Mouse (Mus musculus) kidney, embryonic 16.5 days (tissue): ENCODE data around the gene Bean1. TPM values are rescaled to one million over a fixed set of nuclear protein-coding genes. Genes with fewer than 3 reads are reported as not detected.

Experiments used
- ATAC-seq: fragments of 200-750 bp; cut with Nextera tagmentation; 2 replicates; pipeline ENCODE4 v1.8.0; 2017; ENCODE audit warnings: moderate TSS enrichment; ENCODE audit not compliant: low FRiP score, low TSS enrichment
- H3K27ac ChIP-seq: fragments of 300-500 bp; sonication (generic); 2 replicates; pipeline ENCODE4 v1.5.1; 2014; ENCODE audit warnings: low read length
- H3K27me3 ChIP-seq: fragments of 300-500 bp; sonication (generic); 2 replicates; pipeline ENCODE4 v1.6.1; 2014; ENCODE audit warnings: low read length, control low read depth, mixed read lengths; ENCODE audit not compliant: insufficient read depth
- H3K36me3 ChIP-seq: fragments of 300-500 bp; sonication (generic); 2 replicates; pipeline ENCODE4 v1.6.1; 2014; ENCODE audit warnings: low read length, control low read depth, mixed read lengths; ENCODE audit not compliant: insufficient read depth
- H3K4me1 ChIP-seq: fragments of 300-500 bp; sonication (generic); 2 replicates; pipeline ENCODE4 v1.6.1; 2014; ENCODE audit warnings: low read length, control low read depth, mixed read lengths; ENCODE audit not compliant: insufficient read depth
- H3K4me2 ChIP-seq: fragments of 300-500 bp; sonication (generic); replicated peaks from 2 replicates; pipeline ENCODE4 v1.6.1; 2014; ENCODE audit warnings: low read depth, low read length
- H3K4me3 ChIP-seq: fragments of 300-500 bp; sonication (generic); 2 replicates; pipeline ENCODE4 v1.5.1; 2014; ENCODE audit warnings: mild to moderate bottlenecking, low read length
- H3K9ac ChIP-seq: fragments of 300-500 bp; sonication (generic); replicated peaks from 2 replicates; pipeline ENCODE4 v1.6.1; 2014; ENCODE audit warnings: low read length
- H3K9me3 ChIP-seq: fragments of 300-500 bp; sonication (generic); 2 replicates; pipeline ENCODE4 v1.6.1; 2016; ENCODE audit warnings: low read length, control low read depth
- WGBS: fragments of 180-500 bp; shearing (Covaris S2); extraction: QIAGEN DNeasy Blood & Tissue Kit; methylation state at CpG from one replicate; pipeline ENCODE4 v1.1.7; 2014; 5-methylcytosine and 5-hydroxymethylcytosine counted together
- polyA plus RNA-seq: library from polyadenylated mRNA; unstranded; fragments of >200 nt; fragmentation: Nextera tagmentation; extraction: Ambion mirVana; gene quantifications from 2 replicates; pipeline ENCODE4 v1.2.1, GENCODE M21; 2015

The Bean1 gene
- polyA plus RNA-seq, 1 experiment from 2014 or later = 2.5 TPM

DNA sequence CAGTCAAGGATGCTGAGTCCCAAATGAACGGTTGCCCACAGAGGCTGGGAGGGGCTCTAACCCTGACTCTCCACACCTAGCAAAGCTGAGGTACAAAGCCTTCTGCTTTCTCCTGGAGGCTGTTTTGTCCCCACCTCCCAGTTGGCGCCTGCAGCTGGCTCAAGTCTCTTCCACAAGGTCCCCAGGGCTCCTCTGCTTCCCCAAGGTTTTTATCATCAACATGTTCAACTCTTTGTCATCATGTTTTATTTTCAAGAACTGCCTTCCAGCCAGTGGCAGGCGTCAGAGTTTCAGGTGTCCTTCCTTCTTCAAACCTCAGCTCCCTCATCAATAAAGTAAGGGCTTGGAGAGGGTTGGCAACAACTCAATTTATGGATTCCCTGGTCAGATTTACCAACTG is 781 bp upstream of the Bean1 start:
- Histone ChIP-seq H3K4me1 (peaks cover 6% of the 10 kb centered on the region; the same call in 1 of the 2 replicates), H3K9ac (no peak overlapping the region), H3K4me3 (no peak overlapping the region), H3K4me2 (no peak overlapping the region), H3K27ac (no peak overlapping the region), H3K9me3 (no peaks in the 10 kb centered on the region), H3K36me3 (no peaks in the 10 kb centered on the region), H3K27me3 (peaks cover 28% of the 10 kb centered on the region)
- ATAC-seq = no peak
- WGBS = 83% methylated on average over 3 of the region's 3 CpGs

DNA sequence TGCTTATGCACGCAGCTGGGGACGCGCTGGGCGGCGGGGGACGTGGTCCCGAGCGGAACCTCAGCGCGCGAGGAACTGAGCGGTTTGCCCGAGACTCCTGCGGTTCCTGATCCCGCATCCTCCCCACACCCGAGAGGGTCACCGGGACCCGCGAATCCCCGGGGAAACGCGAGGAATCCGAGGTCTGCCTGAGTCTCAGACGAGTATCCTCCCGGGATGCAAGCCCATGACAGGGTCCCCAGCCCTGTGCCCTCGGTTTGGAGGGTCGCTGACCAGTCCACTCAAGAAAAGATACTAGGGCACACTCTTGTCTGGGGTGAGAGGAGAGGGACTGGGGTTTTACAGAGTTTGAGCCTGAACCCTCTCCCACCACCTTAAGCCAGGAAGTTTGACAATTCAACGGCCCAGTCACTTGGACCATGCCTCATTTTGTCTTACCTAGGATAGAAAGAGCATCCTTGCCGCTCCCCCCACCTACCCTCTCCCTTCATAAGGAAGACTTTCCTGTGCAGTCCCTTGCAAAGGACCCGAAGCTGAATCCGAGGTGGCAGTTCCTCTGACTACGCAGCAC is 893 bp downstream of the Bean1 start:
- no peaks in the 10 kb centered on the region for H3K9me3 ChIP-seq
- peaks cover 28% of the 10 kb centered on the region for H3K27me3 ChIP-seq
- peak; percentile 3; the same call in 1 of the 2 replicates for ATAC-seq
- peak overlapping the region; percentile 77 for H3K9ac ChIP-seq
- peaks cover 6% of the 10 kb centered on the region; the same call in 1 of the 2 replicates for H3K4me1 ChIP-seq
- 5% methylated on average over 32 of the region's 32 CpGs for WGBS
- peak overlapping the region; percentile 67 for H3K4me3 ChIP-seq
- H3K4me2 ChIP-seq = peak overlapping the region; percentile 99
- no peaks in the 10 kb centered on the region for H3K36me3 ChIP-seq
- no peak overlapping the region for H3K27ac ChIP-seq

DNA sequence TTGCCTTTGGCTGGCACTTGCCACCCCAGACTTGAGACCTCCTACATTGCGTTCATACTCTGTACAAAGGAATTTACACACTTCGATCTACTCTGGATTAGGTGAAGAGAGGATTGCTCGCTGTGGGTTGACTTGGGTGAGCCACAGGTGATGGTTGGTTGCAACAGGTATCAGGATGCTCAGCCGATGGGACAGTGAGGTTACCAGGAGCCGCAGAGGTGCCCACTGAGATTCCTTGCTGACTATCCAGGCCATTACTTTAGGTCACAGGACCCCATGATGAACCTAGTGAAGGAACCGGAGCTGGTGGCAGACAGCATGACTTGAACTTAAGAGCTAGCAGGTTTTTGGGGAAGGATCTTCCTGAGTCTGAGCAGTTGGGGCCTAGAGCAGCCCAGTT is 2.2 kb downstream of the Bean1 start:
- peaks cover 6% of the 10 kb centered on the region; the same call in 1 of the 2 replicates for H3K4me1 ChIP-seq
- ATAC-seq = no peak
- no peak overlapping the region for H3K27ac ChIP-seq
- no peaks in the 10 kb centered on the region for H3K36me3 ChIP-seq
- no peak overlapping the region for H3K4me3 ChIP-seq
- H3K9me3 ChIP-seq = no peaks in the 10 kb centered on the region
- H3K4me2 ChIP-seq = no peak overlapping the region
- H3K9ac ChIP-seq = no peak overlapping the region
- peaks cover 28% of the 10 kb centered on the region for H3K27me3 ChIP-seq
- 91% methylated on average over 6 of the region's 6 CpGs for WGBS

DNA sequence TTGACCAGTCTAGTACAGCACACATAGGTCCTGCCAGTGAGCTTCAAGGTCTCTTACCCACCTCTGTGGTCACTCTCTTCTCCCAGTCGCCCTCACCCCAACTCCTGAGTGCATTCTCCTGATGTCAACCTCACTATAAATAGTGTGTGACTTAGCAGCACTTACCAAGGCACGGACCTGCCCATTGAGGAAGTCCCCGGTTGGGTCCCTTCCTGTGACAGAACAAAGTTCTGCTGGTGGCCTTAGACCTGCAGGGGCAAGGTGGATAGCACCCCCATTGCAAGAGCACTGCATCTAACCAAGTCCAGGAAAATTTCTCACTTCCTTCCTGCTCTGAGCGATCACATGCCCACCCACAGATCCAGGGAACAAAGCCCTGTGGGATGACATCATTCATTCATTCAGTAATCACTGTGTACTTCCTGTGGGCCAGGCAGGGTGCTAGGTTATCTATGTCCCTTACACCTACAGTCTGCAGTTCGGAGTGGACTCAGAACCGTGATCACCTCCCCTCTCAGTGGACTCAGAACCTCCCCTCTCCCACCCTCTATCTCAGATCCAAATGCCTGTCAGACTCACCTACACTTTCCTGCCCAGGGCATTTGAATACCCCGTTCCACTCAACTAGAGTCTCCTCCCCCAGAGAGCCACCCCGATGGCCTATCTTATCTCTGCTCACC is 5.7 kb downstream of the Bean1 start:
- Histone ChIP-seq H3K9me3 (no peaks in the 10 kb centered on the region), H3K27ac (no peak overlapping the region), H3K4me1 (0 out of 2 replicates have a peak, but pooled peaks cover 2% of the 10 kb centered on the region), H3K4me3 (no peak overlapping the region), H3K4me2 (no peak overlapping the region), H3K36me3 (no peaks in the 10 kb centered on the region), H3K9ac (no peak overlapping the region), H3K27me3 (peaks cover 21% of the 10 kb centered on the region)
- ATAC-seq = no peak
- WGBS = 78% methylated on average over 8 of the region's 8 CpGs

DNA sequence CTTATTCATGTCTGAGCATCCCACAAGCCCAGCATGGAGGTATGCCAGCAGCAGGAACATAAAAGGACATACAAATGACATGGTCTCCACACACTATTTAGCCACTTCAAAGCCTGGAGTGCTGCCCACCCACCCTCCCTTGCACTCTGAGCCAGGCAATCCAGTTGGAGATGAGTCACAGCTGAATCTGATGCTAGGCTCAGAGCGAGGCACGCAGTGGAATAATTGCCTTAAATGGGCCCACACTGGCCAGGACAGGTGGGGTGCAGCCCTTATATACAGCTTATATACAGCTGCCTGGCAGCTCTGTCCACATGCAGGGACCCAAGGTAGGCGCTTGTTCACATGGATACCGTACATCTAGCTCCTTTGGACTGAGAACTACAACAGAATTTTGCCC is 6.8 kb downstream of the Bean1 start:
- Histone ChIP-seq H3K4me2 (no peak overlapping the region), H3K9ac (no peak overlapping the region), H3K27ac (no peak overlapping the region), H3K27me3 (peaks cover 11% of the 10 kb centered on the region), H3K36me3 (no peaks in the 10 kb centered on the region), H3K9me3 (no peaks in the 10 kb centered on the region), H3K4me1 (no peaks in the 10 kb centered on the region), H3K4me3 (no peak overlapping the region)
- WGBS = 80% methylated on average over 4 of the region's 4 CpGs
- no peak for ATAC-seq

DNA sequence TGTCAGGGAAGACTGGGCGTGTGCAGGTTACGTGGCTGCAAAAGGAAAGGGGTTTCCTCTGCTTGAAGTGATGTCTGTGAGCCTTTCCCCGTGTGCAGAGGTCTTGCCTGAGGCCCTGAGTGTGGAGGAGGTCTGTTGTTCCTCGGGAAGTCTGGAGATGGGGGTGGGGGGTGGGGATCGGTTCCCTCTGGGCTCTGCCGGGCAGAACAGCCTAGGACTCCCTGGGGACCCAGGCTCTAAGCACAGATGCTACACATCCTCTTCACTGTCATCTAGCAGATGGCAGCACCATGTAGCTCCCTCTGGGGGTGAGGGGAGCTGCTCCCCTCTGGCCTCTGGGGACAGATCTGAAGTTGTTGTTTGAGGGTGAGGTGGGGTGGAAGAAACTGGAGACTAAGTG is 14.7 kb downstream of the Bean1 start:
- ATAC-seq = peak; percentile 28; the same call in 1 of the 2 replicates
- H3K4me1 ChIP-seq = peaks cover 6% of the 10 kb centered on the region
- H3K27me3 ChIP-seq = no peaks in the 10 kb centered on the region
- H3K4me2 ChIP-seq = no peak overlapping the region
- no peaks in the 10 kb centered on the region for H3K9me3 ChIP-seq
- WGBS = 20% methylated on average over 6 of the region's 6 CpGs
- no peak overlapping the region for H3K9ac ChIP-seq
- no peak overlapping the region for H3K4me3 ChIP-seq
- no peaks in the 10 kb centered on the region for H3K36me3 ChIP-seq
- no peak overlapping the region for H3K27ac ChIP-seq

DNA sequence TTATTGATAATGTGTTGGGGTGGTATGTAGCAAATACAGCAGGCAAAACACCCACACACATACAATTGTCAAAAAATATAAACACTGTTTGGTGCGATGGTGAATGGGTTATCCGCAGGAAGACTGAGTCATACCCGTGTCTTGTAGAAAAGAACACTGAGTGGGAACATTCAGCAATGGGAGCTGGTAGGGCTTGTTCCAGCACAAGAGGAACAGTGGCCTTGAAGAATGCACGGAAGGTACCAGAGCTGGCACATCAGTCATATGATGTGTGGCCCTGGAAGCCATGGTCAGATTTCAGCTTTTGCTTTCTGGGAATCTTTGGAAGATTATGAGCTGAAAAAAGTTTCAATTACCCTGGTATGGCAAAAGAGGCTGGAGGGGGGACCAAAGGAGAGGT is 16.6 kb downstream of the Bean1 start:
- no peak overlapping the region for H3K27ac ChIP-seq
- H3K4me3 ChIP-seq = no peak overlapping the region
- H3K4me2 ChIP-seq = no peak overlapping the region
- no peak overlapping the region for H3K9ac ChIP-seq
- H3K9me3 ChIP-seq = no peaks in the 10 kb centered on the region
- no peaks in the 10 kb centered on the region for H3K36me3 ChIP-seq
- no peaks in the 10 kb centered on the region for H3K27me3 ChIP-seq
- H3K4me1 ChIP-seq = peaks cover 15% of the 10 kb centered on the region
- ATAC-seq = no peak
- WGBS = 82% methylated on average over 4 of the region's 4 CpGs

DNA sequence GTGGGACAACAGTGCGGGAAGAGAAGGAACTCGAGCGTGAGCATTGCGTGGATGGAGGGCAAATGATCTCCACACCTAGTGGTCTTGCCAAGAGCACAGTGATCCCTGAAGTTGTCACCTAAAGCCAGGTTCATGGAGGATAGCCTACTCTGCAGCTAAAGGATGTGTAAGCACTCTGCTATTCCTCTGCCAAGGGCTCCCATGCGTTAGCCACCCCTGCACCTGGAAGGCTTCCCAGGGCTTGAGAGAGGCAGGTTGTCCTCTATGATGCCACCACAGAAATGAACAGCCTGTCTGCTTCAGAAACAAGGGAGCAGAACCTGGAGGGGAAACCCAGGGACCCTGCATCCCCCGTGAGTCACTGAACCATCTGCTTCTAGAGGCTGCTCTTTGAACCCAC is 17.4 kb downstream of the Bean1 start:
- no peak for ATAC-seq
- 56% methylated on average over 6 of the region's 6 CpGs for WGBS
- no peak overlapping the region for H3K4me2 ChIP-seq
- no peaks in the 10 kb centered on the region for H3K9me3 ChIP-seq
- no peaks in the 10 kb centered on the region for H3K27me3 ChIP-seq
- H3K9ac ChIP-seq = no peak overlapping the region
- H3K4me3 ChIP-seq = no peak overlapping the region
- H3K36me3 ChIP-seq = no peaks in the 10 kb centered on the region
- H3K4me1 ChIP-seq = peaks cover 18% of the 10 kb centered on the region
- no peak overlapping the region for H3K27ac ChIP-seq

DNA sequence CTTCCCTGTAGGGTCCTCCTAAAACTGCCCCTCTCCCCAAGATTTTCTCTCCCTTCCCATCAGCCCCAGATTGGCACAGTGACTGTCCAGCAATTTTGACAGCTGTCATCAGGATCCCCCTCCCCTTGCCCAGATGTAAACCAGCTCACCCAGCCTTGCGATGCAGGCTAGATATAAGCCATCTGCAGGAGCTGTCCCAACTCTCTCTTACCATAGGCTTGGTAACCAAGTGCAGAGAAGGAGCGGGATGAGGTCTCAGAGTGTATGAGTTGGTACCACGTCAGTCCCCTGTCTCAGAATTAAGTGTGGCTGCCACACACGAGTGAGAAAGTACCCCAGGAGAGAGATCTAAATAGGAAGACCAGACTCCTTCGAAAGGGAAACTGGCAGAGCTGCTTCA is 18.2 kb downstream of the Bean1 start:
- Histone ChIP-seq H3K4me3 (no peak overlapping the region), H3K27ac (no peak overlapping the region), H3K4me2 (no peak overlapping the region), H3K27me3 (no peaks in the 10 kb centered on the region), H3K9me3 (no peaks in the 10 kb centered on the region), H3K9ac (no peak overlapping the region), H3K36me3 (no peaks in the 10 kb centered on the region), H3K4me1 (peaks cover 18% of the 10 kb centered on the region)
- 58% methylated on average over 5 of the region's 5 CpGs for WGBS
- ATAC-seq = no peak

DNA sequence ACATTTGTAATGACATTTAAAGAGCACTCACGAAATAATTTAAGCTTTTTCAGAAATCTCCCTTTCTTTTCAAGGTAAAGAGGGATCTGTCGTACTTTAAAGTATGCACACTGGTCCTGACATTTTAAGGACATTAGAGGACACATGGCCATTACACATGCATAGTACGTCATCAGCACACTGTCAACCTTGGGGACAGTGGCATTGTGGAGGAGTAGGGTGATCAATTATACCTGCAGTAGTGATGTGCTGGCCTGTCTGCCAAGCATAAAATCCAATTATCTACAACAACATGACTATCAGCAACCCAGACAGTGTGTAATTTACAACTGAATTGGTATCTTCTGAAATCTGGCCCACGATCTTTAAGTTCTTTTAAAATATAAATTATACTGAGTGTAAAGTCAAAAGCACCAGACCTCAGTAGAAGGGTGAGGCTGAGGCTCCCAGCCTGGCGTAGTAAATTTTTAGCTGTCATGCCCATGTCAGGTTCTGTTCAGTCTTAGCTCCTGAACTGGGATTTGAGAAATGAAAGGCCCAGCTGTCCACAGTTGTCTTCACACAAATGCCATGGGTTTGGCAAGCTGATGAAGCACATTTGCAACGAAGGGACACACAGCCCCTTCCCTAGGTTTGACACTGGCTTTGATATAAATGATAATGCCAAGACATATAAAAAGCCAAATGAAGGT is 20.7 kb downstream of the Bean1 start:
- Histone ChIP-seq H3K27ac (0 out of 2 replicates have a peak overlapping the region, but pooled peaks have one; percentile 3), H3K36me3 (no peaks in the 10 kb centered on the region), H3K9me3 (no peaks in the 10 kb centered on the region), H3K4me3 (no peak overlapping the region), H3K9ac (no peak overlapping the region), H3K4me2 (no peak overlapping the region), H3K4me1 (peaks cover 12% of the 10 kb centered on the region), H3K27me3 (no peaks in the 10 kb centered on the region)
- WGBS = 43% methylated on average over 6 of the region's 6 CpGs
- no peak for ATAC-seq
